ENCODE assay signal across 10 mouse cellular contexts in genomic region chr1:165075301-165076082, GRCm38 (mm10).
A peak's percentile ranks its signal among the peaks of the same experiment; 100 is the strongest.
DNase-seq lines count a peak whose midpoint lies in the region; ATAC-seq and TF ChIP-seq lines count a peak whose summit lies in the region.
"Had no signal": no experiment of that assay in that cellular context is flagged by ENCODE, and none has a peak within 500 bp of the region (broad histone marks: within the 10 kb centered on the region; RNA-seq: fewer than 3 reads in every experiment).

No protein-coding gene starts in this region.

- peak; percentile 41; the same call in 1 of the 2 replicates for TF ChIP-seq CTCF in kidney, postnatal 0 days (IDR thresholded peaks at IDR 0.05; ENCODE audit: low read depth)
- TF ChIP-seq CTCF in gastrocnemius, adult 2 months (IDR thresholded peaks at IDR 0.05) = no peak

- DNase-seq in kidney, postnatal 0 days (ENCODE audit: low spot score) = peak; percentile 14
- DNase-seq in kidney, adult 11 months = no peak
- DNase-seq in brain, embryonic 18.5 days (ENCODE audit: low read depth, low spot score) = peak; percentile 83
- peak; percentile 71 for DNase-seq in gastrocnemius, adult 2 months
- DNase-seq in induced T-regulatory cell, adult 2 months (ENCODE audit: low read depth) = peak; percentile 60
- peak; percentile 58 for DNase-seq in mesoderm, embryonic 11.5 days (ENCODE audit: low read depth, low spot score)
- no peak for DNase-seq in lung, postnatal 14 days
- DNase-seq: liver, embryonic 13.5 days had no signal

- no peak overlapping the region for H3K9ac ChIP-seq in kidney, postnatal 0 days (ENCODE audit: low read depth, low read length)
- H3K9ac ChIP-seq in stomach, embryonic 15.5 days = no peak overlapping the region
- H3K9ac ChIP-seq: liver, embryonic 13.5 days had no signal

- H3K27ac ChIP-seq in kidney, postnatal 0 days = no peak overlapping the region
- H3K27ac ChIP-seq in gastrocnemius, adult 2 months = peak overlapping the region; percentile 63
- peak overlapping the region; percentile 14; the same call in 1 of the 2 replicates for H3K27ac ChIP-seq in stomach, embryonic 15.5 days
- H3K27ac ChIP-seq: liver, embryonic 13.5 days had no signal

- no peak overlapping the region for H3K4me2 ChIP-seq in kidney, postnatal 0 days (ENCODE audit: low read length)
- H3K4me2 ChIP-seq in stomach, embryonic 15.5 days = no peak overlapping the region
- H3K4me2 ChIP-seq: liver, embryonic 13.5 days had no signal

- ATAC-seq in kidney, postnatal 0 days (replicated peaks; ENCODE audit: low FRiP score, low read depth) = peak; percentile 68; the same call in 1 of the 2 replicates
- ATAC-seq in stomach, embryonic 15.5 days (ENCODE audit: insufficient read depth, low FRiP score, low read depth) = peak; percentile 27; the same call in 1 of the 2 replicates
- ATAC-seq: Patski had no signal

- no peaks in the 10 kb centered on the region for H3K4me1 ChIP-seq in kidney, postnatal 0 days (replicated peaks; ENCODE audit: insufficient read depth, low read length)
- no peaks in the 10 kb centered on the region; the same call in 1 of the 2 replicates for H3K4me1 ChIP-seq in stomach, embryonic 15.5 days
- H3K4me1 ChIP-seq: liver, embryonic 13.5 days had no signal

- intact Hi-C loops in gastrocnemius, adult 2 months (cut with DNase I) = no loop called here

- no peaks in the 10 kb centered on the region for H3K36me3 ChIP-seq in kidney, postnatal 0 days (ENCODE audit: insufficient read depth, low read length)
- H3K36me3 ChIP-seq in stomach, embryonic 15.5 days = no peaks in the 10 kb centered on the region
- H3K36me3 ChIP-seq: liver, embryonic 13.5 days had no signal

- no peak overlapping the region for H3K4me3 ChIP-seq in kidney, postnatal 0 days (replicated peaks; ENCODE audit: low read depth, low read length)
- no peak overlapping the region for H3K4me3 ChIP-seq in gastrocnemius, adult 2 months
- H3K4me3 ChIP-seq in stomach, embryonic 15.5 days (replicated peaks) = no peak overlapping the region
- H3K4me3 ChIP-seq: liver, embryonic 13.5 days had no signal

- no peaks in the 10 kb centered on the region for H3K27me3 ChIP-seq in kidney, postnatal 0 days (ENCODE audit: insufficient read depth, low read length)
- H3K27me3 ChIP-seq in stomach, embryonic 15.5 days (replicated peaks) = no peaks in the 10 kb centered on the region
- H3K27me3 ChIP-seq: liver, embryonic 13.5 days; Patski had no signal

- H3K9me3 ChIP-seq in kidney, postnatal 0 days (replicated peaks; ENCODE audit: low read length) = no peaks in the 10 kb centered on the region
- H3K9me3 ChIP-seq in stomach, embryonic 15.5 days = no peaks in the 10 kb centered on the region
- H3K9me3 ChIP-seq: liver, embryonic 13.5 days had no signal

- 51% methylated on average over 5 of the region's 5 CpGs for WGBS in kidney, postnatal 0 days
- WGBS in stomach, embryonic 15.5 days = 46% methylated on average over 5 of the region's 5 CpGs

Comparison
In these comparisons a context has a peak if more than half of its experiments do, and no peak if none do; other contexts are left out.
1. DNase-seq: peak in kidney, postnatal 0 days (single experiment), brain, embryonic 18.5 days (single experiment), gastrocnemius, adult 2 months (single experiment), induced T-regulatory cell, adult 2 months (single experiment) and mesoderm, embryonic 11.5 days (single experiment); none in kidney, adult 11 months (single experiment) and lung, postnatal 14 days (single experiment).